Mouse (Mus musculus) heart, adult 2 months (tissue): ENCODE data around the gene Clec18a. TPM values are rescaled to one million over a fixed set of nuclear protein-coding genes. Genes with fewer than 3 reads are reported as not detected.
A peak's percentile ranks its signal among the peaks of the same experiment; 100 is the strongest.
"Not testable (repeated sequence)": the region's sequence is repeated elsewhere in the genome, so short reads cannot be mapped to it uniquely, and the experiment has no call there.

ENCODE experiments used
- DNase-seq, 2 experiments: peaks; one replicate each; pipeline ENCODE4 v3.0.0; 2021
- H3K27ac ChIP-seq: fragments of 200-600 bp; 2 replicates; pipeline ENCODE4 v1.8.1; 2022
- H3K27me3 ChIP-seq: fragments of 200-500 bp; 2 replicates; pipeline ENCODE4 v1.6.1; 2012; ENCODE audit warnings: mild to moderate bottlenecking, low read length, inconsistent platforms, mixed read lengths; ENCODE audit not compliant: control insufficient read depth, insufficient read depth
- H3K36me3 ChIP-seq: fragments of 200-500 bp; 2 replicates; pipeline ENCODE4 v1.6.1; 2012; ENCODE audit warnings: low read length, inconsistent platforms; ENCODE audit not compliant: control insufficient read depth, insufficient read depth
- H3K4me1 ChIP-seq: fragments of 200-500 bp; 2 replicates; pipeline ENCODE4 v1.6.1; 2011; ENCODE audit warnings: low read length; ENCODE audit not compliant: control insufficient read depth, insufficient read depth
- H3K4me3 ChIP-seq: fragments of 200-600 bp; 2 replicates; pipeline ENCODE4 v1.8.1; 2022
- H3K79me2 ChIP-seq: fragments of 200-500 bp; replicated peaks from 2 replicates; pipeline ENCODE4 v1.6.1; 2012; ENCODE audit warnings: mild to moderate bottlenecking, inconsistent platforms, low read length, moderate library complexity, mixed read lengths; ENCODE audit not compliant: control insufficient read depth, insufficient read depth
- H3K9ac ChIP-seq: fragments of 200-500 bp; 2 replicates; pipeline ENCODE4 v1.6.1; 2012; ENCODE audit warnings: low read depth, mild to moderate bottlenecking, control low read depth, inconsistent platforms, low read length, mixed read lengths
- CTCF ChIP-seq: fragments of 200-600 bp; IDR thresholded peaks from 2 replicates; pipeline ENCODE4 v1.8.1; 2022; ENCODE audit warnings: antibody characterized with exemption, mild to moderate bottlenecking, moderate library complexity
- EP300 ChIP-seq: fragments of 200-500 bp; IDR thresholded peaks from 2 replicates; pipeline ENCODE4 v1.6.1; 2011; ENCODE audit warnings: low read depth, low read length, control low read depth; ENCODE audit not compliant: insufficient read depth
- POLR2A ChIP-seq: fragments of 200-500 bp; IDR thresholded peaks from 2 replicates; pipeline ENCODE4 v1.6.1; 2011; ENCODE audit warnings: mild to moderate bottlenecking, low read depth, low read length, control low read depth; ENCODE audit not compliant: insufficient read depth
- WGBS: fragments of 180-500 bp; shearing (Covaris S2); methylation state at CpG from one replicate; pipeline ENCODE4 v1.1.7; 2018; 5-methylcytosine and 5-hydroxymethylcytosine counted together
- intact Hi-C: fragments of 180-260 bp; cut with DNase I; formaldehyde crosslinking; loops from one replicate; pipeline ENCODE4 v1.15.1; 2025
- microRNA-seq, 2 experiments: library from miRNA; unstranded; fragments of <30 nt; microRNA quantifications; one replicate each; pipeline ENCODE4 v1.2.0; 2021
- polyA plus RNA-seq: library from polyadenylated mRNA; depleted of rRNA; stranded (reverse); fragments of >200 nt; gene quantifications from 2 replicates; pipeline ENCODE4 v1.2.3, GENCODE M21; 2012; rRNA removed
- total RNA-seq, 2 experiments: library from RNA; stranded (reverse); gene quantifications; 2 replicates each; pipeline ENCODE4 v1.2.3; 2021

Gene Clec18a
- total and polyA plus RNA-seq, 3 experiments = 1.1 to 1.3 (median 1.1) TPM

- Histone ChIP-seq H3K79me2 (no peaks in the 10 kb centered on the region), H3K27ac (no peak overlapping the region), H3K9ac (no peak overlapping the region), H3K36me3 (peaks cover 3% of the 10 kb centered on the region; the same call in 1 of the 2 replicates), H3K27me3 (no peaks in the 10 kb centered on the region), H3K4me1 (peaks cover 5% of the 10 kb centered on the region), H3K4me3 (no peak overlapping the region)
- TF ChIP-seq EP300 (no peak), POLR2A (no peak), CTCF (no peak)
- DNase-seq = no peak
- intact Hi-C loops = no loop called here
- WGBS = 76% methylated on average over 6 of the region's 6 CpGs
Measured at GRCm38 (mm10) chr8:111030045-111030444, 62.2 kb downstream of the Clec18a start.

GRCm38 (mm10) chr8:111029589-111029988, 62.6 kb downstream of the Clec18a start:
- H3K4me1 ChIP-seq = peaks cover 5% of the 10 kb centered on the region
- intact Hi-C loops = no loop called here
- peaks cover 2% of the 10 kb centered on the region; the same call in 1 of the 2 replicates for H3K36me3 ChIP-seq
- H3K9ac ChIP-seq = no peak overlapping the region
- no peak for TF ChIP-seq CTCF
- TF ChIP-seq EP300 = no peak
- TF ChIP-seq POLR2A = no peak
- no peaks in the 10 kb centered on the region for H3K27me3 ChIP-seq
- no peaks in the 10 kb centered on the region for H3K79me2 ChIP-seq
- WGBS = 38% methylated on average over 4 of the region's 4 CpGs
- no peak for DNase-seq
- H3K4me3 ChIP-seq = no peak overlapping the region
- H3K27ac ChIP-seq = no peak overlapping the region

- H3K79me2 ChIP-seq = no peaks in the 10 kb centered on the region
- peak overlapping the region; percentile 69 for H3K4me3 ChIP-seq
- WGBS = under 1% methylated on average over 31 of the region's 31 CpGs
- H3K4me1 ChIP-seq = no peaks in the 10 kb centered on the region
- peak overlapping the region; percentile 71 for H3K27ac ChIP-seq
- no peaks in the 10 kb centered on the region for H3K36me3 ChIP-seq
- intact Hi-C loops = no loop called here
- TF ChIP-seq POLR2A = peak; percentile 71
- TF ChIP-seq EP300 = no peak
- no peak for TF ChIP-seq CTCF
- DNase-seq = peak; percentile 88 to 89
- no peaks in the 10 kb centered on the region for H3K27me3 ChIP-seq
- peak overlapping the region; percentile 85 for H3K9ac ChIP-seq
Measured at GRCm38 (mm10) chr8:111027391-111027937, 64.8 kb downstream of the Clec18a start.

GRCm38 (mm10) chr8:111026609-111027008, 65.6 kb downstream of the Clec18a start:
- DNase-seq, H3K27ac ChIP-seq, H3K4me1 ChIP-seq, H3K79me2 ChIP-seq, H3K27me3 ChIP-seq, H3K4me3 ChIP-seq, intact Hi-C loops, H3K36me3 ChIP-seq, H3K9ac ChIP-seq: not testable (repeated sequence)
- WGBS = 89% methylated on average over 2 of the region's 2 CpGs

GRCm38 (mm10) chr8:111010230-111010991, 81.8 kb downstream of the Clec18a start:
- H3K4me3 ChIP-seq, intact Hi-C loops, DNase-seq, H3K27ac ChIP-seq, H3K27me3 ChIP-seq, H3K9ac ChIP-seq, H3K4me1 ChIP-seq, H3K79me2 ChIP-seq, H3K36me3 ChIP-seq: not testable (repeated sequence)
- 82% methylated on average over 9 of the region's 10 CpGs for WGBS

Small RNAs within 50 kb of the gene (microRNA-seq; reads per million reads assigned to microRNA genes)
- 0 reads per million in 2 experiments for gene Gm24103
- gene Mir3473d = 0 to 0.77 reads per million in 2 experiments

Other genes with a start within 250 kb of the Clec18a start
- 10 to 100 TPM; 66.2 to 74.1 TPM for gene Cog4, start 245.8 kb downstream of the Clec18a start, total RNA-seq
- gene Cog4, start 245.8 kb downstream of the Clec18a start, polyA plus RNA-seq = 34.8 and 51.5 TPM in 2 replicates
- gene Sf3b3, start 245.6 kb downstream of the Clec18a start, total RNA-seq = 10 to 100 TPM; 38.3 to 39.7 TPM
- 19.2 and 34.3 TPM in 2 replicates for gene Sf3b3, start 245.6 kb downstream of the Clec18a start, polyA plus RNA-seq
- 1 to 10 TPM; 4.5 to 4.6 TPM for gene Fuk, start 189.9 kb downstream of the Clec18a start, total RNA-seq
- gene Fuk, start 189.9 kb downstream of the Clec18a start, polyA plus RNA-seq = 6.2 and 8.8 TPM in 2 replicates
- 10 to 100 TPM; 20.2 to 22.0 TPM for gene St3gal2, start 172.5 kb downstream of the Clec18a start, total RNA-seq
- 25.9 and 34.8 TPM in 2 replicates for gene St3gal2, start 172.5 kb downstream of the Clec18a start, polyA plus RNA-seq
- gene Ddx19a, start 94.6 kb downstream of the Clec18a start, total RNA-seq = 10 to 100 TPM; 31.7 to 34.8 TPM
- 18.0 and 29.5 TPM in 2 replicates for gene Ddx19a, start 94.6 kb downstream of the Clec18a start, polyA plus RNA-seq
- 10 to 100 TPM; 10.3 TPM for gene Ddx19b, start 60.7 kb downstream of the Clec18a start, total RNA-seq
- 3.2 and 6.2 TPM in 2 replicates for gene Ddx19b, start 60.7 kb downstream of the Clec18a start, polyA plus RNA-seq
- gene Aars, start 59.3 kb downstream of the Clec18a start, total RNA-seq = 10 to 100 TPM; 31.9 to 38.1 TPM
- gene Aars, start 59.3 kb downstream of the Clec18a start, polyA plus RNA-seq = 19.4 and 28.3 TPM in 2 replicates
- gene Exosc6, start 36.1 kb downstream of the Clec18a start, total RNA-seq = not detected
- not detected in 2 replicates for gene Exosc6, start 36.1 kb downstream of the Clec18a start, polyA plus RNA-seq
- 100 to 1,000 TPM in 1 of 2 experiments, 10 to 100 TPM in 1; 88.3 to 114 TPM for gene Pdpr, start 2.2 kb upstream of the Clec18a start, total RNA-seq
- gene Pdpr, start 2.2 kb upstream of the Clec18a start, polyA plus RNA-seq = 28.5 and 55.3 TPM in 2 replicates
- 10 to 100 TPM; 85.0 to 98.0 TPM for gene Glg1, start 166.8 kb upstream of the Clec18a start, total RNA-seq
- 40.1 and 69.1 TPM in 2 replicates for gene Glg1, start 166.8 kb upstream of the Clec18a start, polyA plus RNA-seq
- 10 to 100 TPM; 14.2 to 19.0 TPM for gene Rfwd3, start 207.8 kb upstream of the Clec18a start, total RNA-seq
- gene Rfwd3, start 207.8 kb upstream of the Clec18a start, polyA plus RNA-seq = 9.4 and 18.2 TPM in 2 replicates
- gene Mlkl, start 245.8 kb upstream of the Clec18a start, total RNA-seq = 1 to 10 TPM; 2.8 TPM
- gene Mlkl, start 245.8 kb upstream of the Clec18a start, polyA plus RNA-seq = 1.1 and 3.3 TPM in 2 replicates